Mouse (Mus musculus) testis, adult 2 months (tissue): ENCODE data around the gene Ptpn14.

Experiments
- CTCF ChIP-seq: fragments of 200-500 bp; IDR thresholded peaks from 2 replicates; pipeline ENCODE4 v1.5.1; 2012; ENCODE audit warnings: low read depth, mild to moderate bottlenecking, inconsistent platforms, low read length, moderate library complexity; ENCODE audit not compliant: control insufficient read depth, insufficient read depth, insufficient replicate concordance
- POLR2A ChIP-seq: fragments of 200-500 bp; IDR thresholded peaks from 2 replicates; pipeline ENCODE4 v1.6.1; 2012; ENCODE audit warnings: low read depth, mild to moderate bottlenecking, inconsistent platforms, low read length, moderate library complexity; ENCODE audit not compliant: control insufficient read depth

DNA sequence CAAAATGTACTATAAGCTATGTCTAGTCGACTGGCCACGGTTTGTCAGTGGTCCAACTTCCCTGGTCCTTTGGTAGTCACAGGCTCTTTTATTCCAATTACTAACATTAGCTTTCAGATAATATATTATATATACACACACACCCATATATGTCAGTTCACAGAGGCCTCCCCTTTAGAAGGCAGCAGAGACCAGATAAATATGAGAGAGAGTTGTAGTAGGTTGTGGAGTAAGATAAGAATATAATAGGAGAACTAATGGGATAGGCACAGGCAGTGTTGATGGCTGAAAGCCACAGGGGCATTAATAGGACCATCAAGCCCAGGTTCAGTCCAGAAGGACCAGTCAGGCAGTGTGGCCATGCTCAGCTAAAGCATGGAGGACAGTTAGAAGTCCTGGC is 80.4 kb downstream of the Ptpn14 start:
- TF ChIP-seq CTCF (no peak), POLR2A (no peak)
